Mouse (Mus musculus): ENCODE results near the gene Irgm1.
A peak's percentile ranks its signal among the peaks of the same experiment; 100 is the strongest.
"Not testable (repeated sequence)": the region's sequence is repeated elsewhere in the genome, so short reads cannot be mapped to it uniquely, and the experiment has no call there.

The Irgm1 gene

DNA sequence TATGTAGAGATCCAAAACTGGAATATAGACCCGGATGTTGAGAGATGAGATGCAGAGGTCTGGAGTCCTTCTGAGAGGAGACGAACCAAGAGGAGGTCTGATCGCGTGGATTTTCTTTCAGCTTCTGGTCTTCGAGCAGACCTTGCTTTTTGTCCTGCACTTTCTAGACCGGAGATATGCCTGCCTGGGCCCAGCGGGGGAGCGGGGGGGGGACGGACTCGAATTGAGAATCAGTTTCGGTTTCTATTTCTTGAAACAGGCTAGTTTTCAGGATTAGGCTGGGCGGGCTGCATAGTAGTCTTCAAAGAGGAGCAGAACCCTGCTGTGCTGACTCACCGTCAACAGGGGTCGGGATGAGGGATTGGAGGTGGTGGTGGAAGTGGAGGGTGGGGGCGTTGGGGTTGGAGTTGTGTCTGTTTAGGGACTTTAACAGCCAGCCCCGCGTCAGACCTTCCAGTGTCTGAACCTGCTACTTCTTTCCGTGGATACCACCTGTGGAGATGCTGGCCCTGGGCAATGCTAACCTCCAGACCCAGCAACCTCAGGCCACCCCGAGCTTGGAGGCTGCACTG, at the start of gene Irgm1:
Gene Irgm1 (minus strand): TSS at position 483 of the 572 bp plus-strand sequence.
- DNase-seq (ENCODE audit: low read depth, low spot score) = peak; percentile 67

DNA sequence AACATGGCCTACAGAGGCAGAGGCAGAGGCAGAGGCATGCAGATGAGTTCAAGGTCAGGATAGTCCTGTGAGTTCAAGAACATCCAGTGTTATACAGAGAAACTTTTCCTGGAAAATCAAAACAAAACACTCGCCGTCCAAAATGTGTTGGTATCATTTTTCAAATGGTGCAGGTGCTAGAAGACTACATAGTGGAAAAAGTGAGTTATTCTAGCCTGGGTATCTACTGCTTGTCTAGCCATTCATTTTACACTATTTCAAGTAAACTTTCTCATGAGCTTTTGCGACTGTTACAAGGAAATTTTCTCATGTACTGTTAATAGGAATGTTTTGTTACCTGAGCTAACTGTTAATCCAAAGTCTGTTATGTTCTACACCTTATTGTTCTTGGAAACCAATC, 46.9 kb upstream of the Irgm1 start:
- DNase-seq (ENCODE audit: low read depth, low spot score) = no peak

DNA sequence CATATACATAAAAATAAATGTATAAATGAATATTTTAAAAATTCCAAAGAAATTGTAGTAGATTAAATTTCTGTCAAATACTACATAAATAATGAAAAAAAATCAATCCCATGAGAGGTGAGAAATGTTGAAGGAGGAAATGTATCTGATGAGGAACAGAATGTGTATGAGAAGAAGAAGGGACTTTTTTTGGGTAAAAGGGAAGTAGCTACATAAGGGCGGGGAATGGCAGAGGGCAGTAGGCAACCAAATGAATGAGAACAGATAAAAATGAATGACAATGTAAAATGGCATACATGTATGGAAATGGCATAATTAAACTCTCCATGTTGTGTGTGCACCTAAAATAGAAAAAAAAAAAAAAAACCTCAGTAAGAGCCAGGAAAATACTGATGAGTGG, 42.1 kb upstream of the Irgm1 start:
- DNase-seq (ENCODE audit: low read depth, low spot score) = no peak

DNA sequence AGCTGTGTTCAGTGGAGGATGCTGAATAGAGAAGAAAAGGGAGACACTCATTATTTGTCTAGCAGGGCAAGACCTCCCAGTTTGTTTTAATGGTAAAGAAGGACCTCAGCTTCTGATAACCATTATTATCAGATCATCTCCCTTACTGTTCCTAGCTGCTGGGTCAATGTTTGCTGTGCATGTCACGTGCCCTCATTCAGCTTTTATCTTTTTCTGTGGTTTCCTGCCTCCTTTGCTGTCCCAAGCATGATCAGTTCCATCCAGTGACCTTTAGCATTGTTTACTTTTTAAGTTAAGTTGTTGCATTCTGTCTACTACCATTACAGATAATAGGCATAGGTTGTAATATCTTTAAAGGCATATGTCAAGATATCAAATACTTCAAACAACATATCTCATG, 37.0 kb upstream of the Irgm1 start:
- no peak for DNase-seq (ENCODE audit: low read depth, low spot score)

DNA sequence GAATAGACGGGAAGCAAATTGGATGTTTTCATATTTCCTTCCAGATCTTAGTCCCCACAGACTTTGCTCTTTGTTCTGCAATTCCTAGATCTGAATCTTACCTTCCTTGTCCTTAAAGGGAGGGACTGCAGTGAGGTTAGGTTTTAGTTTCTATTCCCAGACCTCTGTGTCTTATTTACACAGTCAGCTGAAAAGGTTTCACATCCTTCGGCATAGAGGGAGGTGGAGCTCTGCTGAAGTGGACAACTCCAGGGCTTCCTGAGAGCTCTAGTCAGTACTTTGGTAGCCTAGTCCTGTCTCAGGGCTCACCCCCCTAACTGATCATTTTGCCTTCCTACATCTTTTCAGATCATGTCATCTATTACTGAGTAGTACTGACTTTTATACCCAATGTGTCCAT, 30.5 kb upstream of the Irgm1 start, which contains the start of gene Gm5431:
Gene Gm5431 (minus strand): TSS at position 194 of the 400 bp plus-strand sequence.
- DNase-seq (ENCODE audit: low read depth, low spot score) = peak; percentile 2

DNA sequence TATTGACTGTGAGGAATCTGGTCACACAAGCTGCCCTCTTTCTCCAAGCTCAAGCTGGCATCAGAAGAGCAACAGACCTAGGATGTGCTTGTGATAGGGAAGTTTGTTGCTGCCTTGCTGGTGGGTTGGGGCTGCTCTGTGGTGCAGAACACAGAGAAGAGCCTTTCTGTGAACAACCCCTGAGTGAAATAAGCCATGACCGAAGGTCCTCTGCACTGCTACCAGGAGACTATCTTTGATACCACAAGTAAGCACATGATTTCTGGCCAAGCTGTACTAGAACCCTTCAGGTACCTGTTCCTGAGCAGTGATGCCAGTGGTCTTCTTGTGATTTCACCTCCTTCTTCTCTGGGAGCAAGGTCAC, 30.1 kb upstream of the Irgm1 start:
- not testable (repeated sequence) for DNase-seq (ENCODE audit: low read depth, low spot score)

DNA sequence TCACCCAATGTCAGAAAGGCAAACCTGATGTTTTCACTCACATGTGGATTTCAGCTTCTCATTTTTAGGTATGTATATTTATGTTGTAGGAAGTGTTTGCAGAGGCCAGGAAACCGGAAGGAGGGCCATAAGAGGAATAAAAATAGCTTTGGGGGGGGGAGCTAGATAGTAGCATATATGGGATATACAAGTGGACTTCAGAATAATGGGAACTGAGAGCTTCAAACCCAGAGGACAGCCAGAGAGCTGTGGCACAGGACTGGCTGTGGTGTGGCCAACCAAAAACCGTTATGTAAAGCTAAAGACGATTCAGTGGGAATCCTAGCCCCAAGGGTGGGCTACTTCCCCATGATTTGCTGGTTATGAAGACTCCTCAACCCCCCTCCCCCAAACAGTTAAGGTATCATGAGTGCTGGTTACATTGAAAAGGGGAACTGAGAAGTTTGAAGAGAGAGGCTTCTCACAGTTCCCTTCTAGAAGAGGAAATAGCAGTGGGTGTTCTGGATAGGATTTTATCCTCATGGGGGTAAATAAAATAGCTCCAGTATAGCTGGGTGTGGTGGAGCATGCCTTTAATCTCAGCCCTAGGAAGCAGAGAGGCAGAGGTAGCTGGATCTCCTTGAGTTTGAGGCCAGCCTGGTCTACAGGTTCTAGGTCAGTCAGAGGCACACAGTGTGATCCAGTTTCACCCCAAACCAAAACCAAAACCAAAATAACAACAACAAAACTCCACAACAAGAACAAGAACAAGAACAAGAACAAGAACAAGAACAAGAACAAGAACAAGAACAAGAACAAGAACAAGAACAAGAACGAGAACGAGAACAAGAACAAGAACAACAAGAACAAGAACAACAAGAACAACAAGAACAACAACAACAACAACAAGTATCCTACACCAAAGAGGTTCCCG, 29.4 kb upstream of the Irgm1 start:
- not testable (repeated sequence) for DNase-seq (ENCODE audit: low read depth, low spot score)

DNA sequence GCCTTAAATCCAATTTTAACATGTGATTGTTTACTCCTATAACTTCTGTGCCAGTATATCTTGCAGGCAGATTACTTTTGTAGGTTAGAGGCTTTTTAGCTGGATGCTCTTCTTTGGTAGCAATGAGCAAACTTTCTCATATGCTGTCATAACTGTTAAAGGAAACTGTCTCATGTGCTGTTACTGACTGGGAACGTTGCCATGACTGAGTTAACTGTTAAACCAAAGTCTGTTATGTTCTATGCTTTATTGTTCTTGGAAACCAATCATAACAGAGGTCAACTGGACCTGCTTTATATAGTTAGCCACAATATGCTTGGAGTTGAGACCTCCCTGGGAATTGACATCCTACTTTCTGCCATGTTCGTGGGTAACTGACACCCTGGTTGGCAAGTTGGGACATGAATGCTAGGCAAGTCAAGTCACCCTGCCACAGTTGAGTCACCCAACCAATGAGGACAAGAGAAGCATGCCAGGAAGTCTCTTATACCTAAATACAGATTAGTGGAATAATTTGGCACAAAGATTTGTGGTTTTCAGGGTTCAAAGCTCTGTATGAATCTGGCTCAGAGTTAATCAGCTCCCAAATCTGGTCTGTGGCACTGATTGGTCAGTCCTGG, 27.4 kb upstream of the Irgm1 start:
- DNase-seq (ENCODE audit: low read depth, low spot score) = no peak

DNA sequence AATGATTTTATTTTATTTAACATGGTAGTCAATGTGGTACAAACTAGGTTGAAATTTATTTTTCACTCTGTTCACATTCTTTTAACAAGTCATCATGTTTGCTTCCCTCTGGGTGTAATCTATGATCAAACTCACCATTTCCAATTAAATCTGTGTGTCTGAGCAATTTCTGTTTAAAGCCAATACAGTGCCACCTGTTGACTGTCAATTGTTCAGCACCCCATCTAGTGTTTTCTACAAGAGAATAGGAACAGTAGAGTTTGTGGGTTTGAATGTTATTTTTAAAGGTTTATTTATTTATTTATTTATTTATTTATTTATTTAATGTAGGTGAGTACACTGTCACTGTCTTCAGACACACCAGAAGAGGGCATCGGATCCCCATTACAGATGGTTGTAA, 5.2 kb upstream of the Irgm1 start:
- DNase-seq (ENCODE audit: low read depth, low spot score) = no peak

DNA sequence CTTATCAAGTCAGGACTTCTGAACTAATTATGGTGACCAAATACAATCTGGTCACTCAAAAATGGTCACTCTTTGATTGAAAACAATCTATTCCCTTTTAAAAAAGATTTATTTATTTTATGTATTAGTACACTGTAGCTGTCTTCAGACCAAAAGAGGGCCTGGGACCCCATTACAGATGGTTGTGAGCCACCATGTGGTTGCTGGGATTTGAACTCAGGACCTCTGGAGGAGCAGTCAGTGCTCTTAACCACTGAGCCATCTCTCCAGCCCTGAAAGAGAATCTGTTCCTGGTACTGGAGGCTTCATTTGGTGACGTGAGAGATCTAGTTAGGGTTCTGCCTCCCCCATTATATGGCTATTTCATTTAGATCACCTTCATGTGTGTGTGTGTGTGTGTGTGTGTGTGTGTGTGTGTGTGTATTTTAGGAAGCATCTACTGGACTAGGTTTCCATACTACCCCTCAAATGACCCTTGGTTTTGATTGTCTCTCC, 3.9 kb upstream of the Irgm1 start:
- DNase-seq (ENCODE audit: low read depth, low spot score) = not testable (repeated sequence)

DNA sequence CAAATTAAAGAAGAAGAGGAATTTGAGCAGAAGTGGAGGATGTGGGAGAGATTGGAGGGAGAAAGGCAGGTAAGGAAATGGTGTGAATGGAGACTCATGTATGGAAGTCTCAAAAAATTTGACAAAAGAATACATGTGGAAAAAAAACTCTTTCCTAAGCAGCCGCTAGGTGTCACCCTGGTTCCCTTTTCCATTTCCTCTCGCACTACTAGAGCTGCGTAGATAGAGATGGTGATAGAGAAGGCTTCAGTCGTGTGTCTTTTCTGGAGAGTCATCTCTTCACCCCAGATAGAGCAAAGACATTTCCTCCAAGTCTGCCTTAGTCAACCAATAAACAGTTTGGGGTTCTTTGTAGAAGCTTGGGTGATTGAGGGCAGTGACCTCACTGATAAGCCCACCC, 3.0 kb upstream of the Irgm1 start:
- peak; percentile 82 for DNase-seq (ENCODE audit: low read depth, low spot score)

DNA sequence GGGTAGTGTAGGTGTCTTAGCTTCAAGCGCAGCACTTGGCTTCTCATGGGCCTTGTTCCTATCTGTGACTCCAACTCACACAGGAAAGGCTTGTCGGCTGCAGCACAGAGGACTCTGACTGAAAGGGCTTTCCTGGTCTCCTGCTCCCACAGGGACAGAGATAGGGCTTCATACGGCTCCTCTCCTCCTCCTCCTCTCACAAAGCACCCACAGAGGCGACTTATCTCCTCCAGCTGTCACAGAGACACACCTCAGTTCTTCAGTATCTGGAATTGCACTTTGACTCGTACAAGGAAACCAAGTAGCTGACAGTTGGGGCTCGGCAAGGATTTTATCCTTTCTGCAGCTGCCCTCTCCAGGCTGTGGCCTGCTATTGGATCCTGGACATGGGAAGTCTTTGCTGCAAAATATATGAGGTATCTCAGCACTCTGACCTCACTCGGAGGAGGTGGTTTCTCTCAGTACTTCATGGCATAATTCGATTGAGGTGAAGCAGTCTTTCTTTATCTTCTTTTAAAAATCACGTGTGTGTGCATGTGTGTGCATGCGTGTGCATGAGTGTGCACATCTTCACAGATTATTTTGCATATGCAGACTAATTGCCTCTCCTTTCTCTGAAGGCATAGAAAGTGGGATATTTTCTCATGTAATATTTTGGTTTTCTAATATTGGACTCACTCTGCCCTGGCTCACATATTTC, 2.3 kb upstream of the Irgm1 start:
- no peak for DNase-seq (ENCODE audit: low read depth, low spot score)

DNA sequence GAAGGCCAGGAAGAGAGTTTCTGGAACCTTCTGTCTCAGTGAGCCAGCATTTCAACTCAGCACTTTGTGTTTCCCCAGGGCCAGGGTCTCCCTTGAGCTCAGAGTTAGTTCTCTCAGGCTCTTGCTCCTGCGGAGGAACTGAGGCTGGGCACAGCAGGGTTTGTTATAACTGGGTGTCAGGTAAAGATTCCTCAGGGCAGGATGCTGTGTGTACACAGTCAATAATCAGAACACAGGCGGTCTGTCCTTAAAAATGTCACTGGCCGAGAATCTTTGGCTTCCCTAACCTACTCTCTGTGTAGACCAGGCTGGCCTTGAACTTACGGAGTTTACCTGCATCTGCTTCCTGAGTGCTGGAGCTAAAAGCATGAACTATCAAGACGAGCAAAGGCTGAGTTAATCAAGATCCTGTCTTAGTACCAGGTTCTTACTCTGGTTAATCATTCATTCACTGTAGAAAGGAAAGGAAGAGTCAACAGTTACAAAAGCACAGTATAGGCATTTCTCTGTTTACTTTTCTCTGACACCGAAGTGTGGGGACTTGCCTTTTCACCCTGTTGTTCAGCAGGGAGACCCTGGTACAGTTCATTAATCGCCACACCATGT, 1.3 kb upstream of the Irgm1 start:
- DNase-seq (ENCODE audit: low read depth, low spot score) = no peak

DNA sequence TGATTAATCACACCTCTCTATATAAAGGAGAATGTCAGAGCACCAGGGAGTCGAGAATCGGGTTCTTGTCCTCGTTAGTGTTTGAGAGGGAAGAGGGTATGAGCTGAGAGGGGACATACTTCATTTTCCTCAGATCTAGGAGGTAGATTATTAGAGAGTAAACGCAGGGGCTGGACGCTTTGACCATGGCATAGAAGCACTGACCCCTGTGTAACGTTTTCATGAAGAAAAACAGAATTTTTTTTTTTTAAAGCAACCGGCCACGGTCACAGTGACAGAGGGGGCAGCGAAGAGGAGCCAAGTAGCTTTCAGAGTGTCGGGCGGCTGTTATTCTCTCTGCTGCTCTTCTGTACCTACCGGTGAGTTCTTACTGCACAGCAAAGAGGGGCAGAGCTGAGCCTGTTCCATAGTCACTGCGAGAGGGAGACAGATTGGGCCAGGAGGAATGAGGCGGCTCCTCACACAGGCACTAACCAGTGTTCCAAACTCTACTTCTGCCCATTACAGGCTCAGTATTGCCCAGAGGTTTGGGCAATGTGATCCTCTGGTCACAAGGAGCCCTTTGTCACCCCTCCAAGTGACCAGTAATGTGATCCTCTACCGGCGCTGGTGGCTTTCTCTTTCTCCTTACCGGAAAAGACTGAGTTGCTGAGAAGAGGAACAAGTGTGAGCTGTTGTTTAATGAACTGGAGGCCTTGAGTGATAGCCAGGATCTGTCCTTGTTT, 496 bp upstream of the Irgm1 start:
- peak; percentile 74 for DNase-seq (ENCODE audit: low read depth, low spot score)

DNA sequence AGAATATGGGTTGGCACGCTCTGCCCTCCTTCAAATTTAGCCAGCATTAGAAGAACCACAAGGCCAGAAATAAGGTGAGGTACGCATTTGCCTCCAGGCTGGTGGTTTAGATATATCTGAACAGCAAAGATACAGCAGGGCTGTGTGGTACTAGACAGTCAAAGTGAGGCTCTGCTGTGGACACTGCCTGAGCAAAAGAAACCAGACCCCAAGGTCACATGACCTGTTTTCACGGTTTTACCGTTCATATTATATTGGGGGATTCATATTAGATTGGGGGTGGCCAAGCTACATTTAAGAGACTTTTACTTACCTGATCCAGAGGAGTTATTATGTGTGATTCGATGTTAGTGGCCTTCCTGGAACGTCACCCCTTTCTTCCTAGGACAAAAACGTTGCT, 702 bp downstream of the Irgm1 start:
- no peak for DNase-seq (ENCODE audit: low read depth, low spot score)

DNA sequence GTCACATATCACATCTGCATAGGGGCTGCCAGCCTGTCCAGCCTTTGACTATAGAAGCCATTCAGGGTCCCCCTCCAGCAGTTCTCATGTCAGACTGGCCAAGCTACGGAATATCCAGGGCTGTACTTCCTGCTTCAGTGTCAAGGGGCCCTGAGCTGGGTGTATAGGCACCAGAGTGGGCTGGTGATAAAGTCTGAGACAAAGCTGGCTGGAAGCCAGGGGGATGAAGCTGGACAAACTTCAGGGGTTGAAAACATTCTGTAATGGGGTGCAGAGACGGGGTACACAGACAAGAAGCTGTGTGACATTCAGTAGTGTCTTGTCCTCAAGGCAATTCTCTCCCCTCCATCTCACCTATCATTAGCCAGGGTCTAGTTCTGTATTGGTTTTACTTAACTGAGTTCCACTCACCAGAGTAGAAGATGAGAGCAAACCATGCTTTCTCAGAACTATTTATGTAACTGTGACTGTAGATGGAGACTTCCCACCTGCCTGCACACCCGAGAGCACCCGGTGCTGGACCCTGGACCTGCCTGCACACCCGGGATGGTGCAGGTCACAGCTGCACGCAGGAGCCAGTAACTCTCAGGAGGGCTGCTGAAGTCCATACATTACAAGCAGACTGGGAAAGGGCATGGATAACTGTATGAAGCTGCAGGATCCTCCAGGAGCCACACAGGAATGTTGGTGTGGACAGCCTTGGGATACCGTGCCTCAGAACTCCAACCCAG, 1.9 kb downstream of the Irgm1 start:
- DNase-seq (ENCODE audit: low read depth, low spot score) = no peak

DNA sequence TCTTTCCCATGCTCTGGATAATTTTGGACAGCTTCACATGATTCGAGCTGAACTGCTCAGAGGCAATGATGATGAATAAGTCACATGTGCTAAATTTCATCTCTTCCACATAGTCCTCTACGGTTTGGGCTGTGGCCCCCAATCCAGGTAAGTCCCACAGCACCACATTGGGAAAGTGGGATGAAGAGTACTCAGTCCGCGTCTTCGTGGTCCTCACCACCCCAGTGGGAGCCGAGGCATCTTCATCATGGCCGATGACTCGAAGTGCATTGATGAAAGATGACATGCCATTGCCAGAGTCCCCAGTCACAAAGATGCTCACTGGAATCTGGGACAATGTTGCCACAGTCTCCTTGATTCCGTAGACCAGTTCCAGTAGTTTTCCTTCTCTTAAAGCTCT, 5.0 kb downstream of the Irgm1 start:
- DNase-seq (ENCODE audit: low read depth, low spot score) = no peak

DNA sequence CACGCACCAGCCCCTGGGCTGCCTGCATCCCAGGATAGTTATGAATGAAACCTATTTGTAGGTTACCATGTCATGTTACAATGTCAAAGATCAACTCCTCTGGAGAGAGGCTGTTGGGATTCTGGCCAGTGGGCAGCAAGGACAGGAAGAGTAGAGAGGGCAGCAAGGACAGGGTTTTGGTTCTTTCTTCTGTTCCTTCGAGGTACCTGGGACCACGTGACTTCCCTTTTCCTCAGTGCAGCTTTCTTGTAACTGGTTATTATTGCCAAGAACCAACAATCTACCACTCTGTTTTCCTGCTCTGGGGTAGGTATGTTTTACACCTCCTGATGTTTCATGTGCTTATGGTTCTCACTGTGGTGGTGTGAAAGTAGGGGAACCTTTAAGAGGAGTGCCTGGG, 7.7 kb downstream of the Irgm1 start:
- no peak for DNase-seq (ENCODE audit: low read depth, low spot score)

DNA sequence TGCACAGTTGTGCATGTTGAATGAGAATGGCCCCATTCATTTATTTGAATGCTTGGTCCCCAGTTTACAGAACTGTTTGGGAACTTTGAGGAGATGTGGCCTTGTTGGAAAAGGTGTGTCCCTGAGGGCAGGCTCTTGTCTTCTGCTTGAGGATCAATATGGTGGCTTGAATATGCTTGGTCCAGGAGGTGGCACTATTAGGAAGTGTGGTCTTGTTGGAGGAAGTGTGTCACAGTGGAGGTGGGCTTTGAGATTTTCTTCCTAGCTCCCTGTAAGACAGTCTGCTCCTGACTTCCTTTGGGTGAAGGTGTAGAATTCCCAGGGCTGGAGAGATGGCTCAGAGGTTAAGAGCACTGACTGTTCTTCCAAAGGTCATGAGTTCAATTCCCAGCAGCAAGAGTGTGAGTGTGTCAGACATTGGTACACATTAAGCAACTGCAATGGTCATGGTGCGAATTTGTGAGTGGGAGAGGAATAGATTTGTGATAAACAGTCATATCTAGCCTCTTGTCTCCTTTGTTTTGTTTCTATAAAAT, 8.6 kb downstream of the Irgm1 start:
- DNase-seq (ENCODE audit: low read depth, low spot score) = no peak

DNA sequence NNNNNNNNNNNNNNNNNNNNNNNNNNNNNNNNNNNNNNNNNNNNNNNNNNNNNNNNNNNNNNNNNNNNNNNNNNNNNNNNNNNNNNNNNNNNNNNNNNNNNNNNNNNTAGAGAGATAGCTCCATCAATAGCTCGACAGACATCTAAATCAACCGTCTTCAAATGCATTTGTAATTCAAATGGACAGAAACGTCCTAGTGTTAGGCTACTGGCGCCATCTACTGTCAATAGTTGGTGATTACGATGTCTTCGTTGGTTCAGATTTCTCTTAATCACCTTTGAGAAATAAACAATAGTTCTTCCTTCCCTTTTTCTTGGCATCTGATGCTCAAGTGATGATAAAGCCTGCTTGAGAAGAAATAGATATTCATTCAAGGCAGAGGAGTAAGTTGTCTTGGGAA, 12.5 kb downstream of the Irgm1 start:
- peak; percentile 87 for DNase-seq (ENCODE audit: low read depth, low spot score)

All from brain, adult 2 months (tissue).